Mouse (Mus musculus) intestine, embryonic 14.5 days (tissue): ENCODE data around the gene Zzz3. TPM values are rescaled to one million over a fixed set of nuclear protein-coding genes. Genes with fewer than 3 reads are reported as not detected.
A peak's percentile ranks its signal among the peaks of the same experiment; 100 is the strongest.
"Not testable (repeated sequence)": the region's sequence is repeated elsewhere in the genome, so short reads cannot be mapped to it uniquely, and the experiment has no call there.

Experiments used
- ATAC-seq: fragments of 200-750 bp; cut with Nextera tagmentation; replicated peaks from 2 replicates; pipeline ENCODE4 v1.8.0; 2017; ENCODE audit warnings: low read depth, moderate number of reproducible peaks, moderate TSS enrichment, moderate library complexity; ENCODE audit not compliant: low FRiP score, low TSS enrichment
- DNase-seq: peaks from one replicate; pipeline ENCODE4 v3.0.0-alpha.2; 2018; ENCODE audit warnings: low spot score
- H3K27ac ChIP-seq: fragments of 300-500 bp; sonication (generic); 2 replicates; pipeline ENCODE4 v1.5.1; 2014; ENCODE audit warnings: low read depth, mild to moderate bottlenecking, control low read depth
- H3K27me3 ChIP-seq: fragments of 300-500 bp; sonication (generic); replicated peaks from 2 replicates; pipeline ENCODE4 v1.6.1; 2014; ENCODE audit warnings: low read length, control low read depth; ENCODE audit not compliant: control insufficient read depth, insufficient read depth
- H3K36me3 ChIP-seq: fragments of 300-500 bp; sonication (generic); 2 replicates; pipeline ENCODE4 v1.6.1; 2014; ENCODE audit warnings: low read length, control low read depth; ENCODE audit not compliant: control insufficient read depth, insufficient read depth
- H3K4me1 ChIP-seq: fragments of 300-500 bp; sonication (generic); replicated peaks from 2 replicates; pipeline ENCODE4 v1.6.1; 2014; ENCODE audit warnings: low read length, control low read depth, mixed read lengths; ENCODE audit not compliant: control insufficient read depth, insufficient read depth
- H3K4me2 ChIP-seq: fragments of 300-500 bp; sonication (generic); 2 replicates; pipeline ENCODE4 v1.6.1; 2014; ENCODE audit warnings: low read length
- H3K4me3 ChIP-seq: fragments of 300-500 bp; sonication (generic); 2 replicates; pipeline ENCODE4 v1.5.1; 2014; ENCODE audit warnings: low read depth, low read length, control low read depth, mixed read lengths
- H3K9ac ChIP-seq: fragments of 300-500 bp; sonication (generic); 2 replicates; pipeline ENCODE4 v1.6.1; 2014; ENCODE audit warnings: mild to moderate bottlenecking, low read length
- H3K9me3 ChIP-seq: fragments of 300-500 bp; sonication (generic); 2 replicates; pipeline ENCODE4 v1.6.1; 2016; ENCODE audit warnings: low read length, control low read depth; ENCODE audit not compliant: control insufficient read depth
- WGBS: fragments of 180-500 bp; shearing (Covaris S2); extraction: QIAGEN DNeasy Blood & Tissue Kit; methylation state at CpG from one replicate; pipeline ENCODE4 v1.1.7; 2014; 5-methylcytosine and 5-hydroxymethylcytosine counted together
- polyA plus RNA-seq: library from polyadenylated mRNA; unstranded; fragments of >200 nt; fragmentation: Nextera tagmentation; extraction: Ambion mirVana; gene quantifications from 2 replicates; pipeline ENCODE4 v1.2.1, GENCODE M21; 2014

Zzz3 gene
- polyA plus RNA-seq, 1 experiment from 2014 or later, result 59.9 TPM

DNA sequence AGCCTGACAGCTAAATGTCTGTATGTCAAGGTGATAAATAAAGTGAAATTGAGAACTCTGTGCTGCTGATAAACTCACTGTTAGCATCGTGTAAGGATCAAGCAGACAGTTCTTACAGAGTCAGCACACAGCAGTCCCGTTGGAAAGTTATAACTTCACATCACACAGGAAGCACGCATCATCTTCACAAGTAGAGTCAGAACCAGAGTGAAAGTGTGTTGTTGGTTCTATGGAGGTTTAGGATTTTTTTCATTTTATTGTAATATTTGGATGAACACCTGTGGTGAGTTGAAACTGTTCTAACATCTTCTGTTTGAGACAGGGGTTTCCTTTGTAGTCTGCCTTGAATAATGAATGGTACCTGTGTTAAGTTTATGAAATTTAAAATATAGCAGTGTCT lies 48.8 kb downstream of the Zzz3 start:
- 85% methylated on average over 3 of the region's 3 CpGs for WGBS
- H3K36me3 ChIP-seq, result peaks cover 19% of the 10 kb centered on the region
- ATAC-seq (no peak), DNase-seq (no peak)
- no peak overlapping the region for H3K4me3 ChIP-seq
- no peak overlapping the region for H3K27ac ChIP-seq
- no peaks in the 10 kb centered on the region for H3K4me1 ChIP-seq
- no peaks in the 10 kb centered on the region for H3K9me3 ChIP-seq
- H3K9ac ChIP-seq, result no peak overlapping the region
- H3K27me3 ChIP-seq, result no peaks in the 10 kb centered on the region
- no peak overlapping the region for H3K4me2 ChIP-seq

DNA sequence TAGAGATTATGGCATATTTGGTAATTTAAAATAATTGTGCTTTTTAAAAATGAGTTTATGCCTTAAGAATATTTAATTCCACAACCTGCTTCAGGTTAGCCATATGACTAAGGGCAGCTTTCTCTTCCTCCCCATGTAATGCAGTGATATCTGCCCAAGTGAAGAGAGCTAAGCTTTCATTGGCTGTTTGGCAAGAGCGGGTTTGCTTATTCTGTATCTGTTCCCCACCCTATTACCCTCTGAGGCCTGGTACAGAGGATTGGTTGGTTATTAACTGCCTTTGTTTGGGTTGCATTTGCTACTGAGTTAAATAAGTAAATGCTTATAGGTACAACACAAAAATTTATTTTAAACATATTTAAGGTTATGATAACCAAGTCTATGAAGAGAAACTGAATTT lies 51.7 kb downstream of the Zzz3 start:
- Histone ChIP-seq H3K27me3 (no peaks in the 10 kb centered on the region), H3K36me3 (peaks cover 40% of the 10 kb centered on the region), H3K9me3 (no peaks in the 10 kb centered on the region), H3K4me3 (no peak overlapping the region), H3K4me2 (no peak overlapping the region), H3K4me1 (no peaks in the 10 kb centered on the region), H3K27ac (no peak overlapping the region), H3K9ac (no peak overlapping the region)
- 81% methylated on average over 1 of the region's 1 CpGs for WGBS
- DNase-seq, result no peak
- ATAC-seq, result no peak

DNA sequence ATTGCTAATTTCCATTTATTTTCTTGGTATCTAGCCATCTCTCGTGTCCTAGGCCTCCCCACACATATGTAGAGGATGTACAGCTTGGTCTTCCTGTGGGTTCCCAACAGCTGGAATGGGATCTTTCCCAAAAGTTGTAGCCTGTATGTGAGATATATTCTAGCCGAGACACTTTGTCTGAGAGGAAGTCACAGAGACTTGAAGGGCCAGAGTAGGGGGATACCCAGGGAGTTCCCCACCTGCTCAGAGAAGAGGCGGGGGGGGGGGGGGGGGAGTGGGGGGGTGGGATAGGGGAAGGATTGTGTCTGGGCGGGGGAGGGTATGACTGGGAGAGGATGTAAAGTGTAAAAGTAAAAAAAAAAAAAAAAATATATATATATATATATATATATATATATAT lies 57.9 kb downstream of the Zzz3 start:
- Histone ChIP-seq H3K4me2 (no peak overlapping the region), H3K9ac (no peak overlapping the region), H3K9me3 (no peaks in the 10 kb centered on the region), H3K27ac (no peak overlapping the region), H3K27me3 (no peaks in the 10 kb centered on the region), H3K4me3 (no peak overlapping the region), H3K36me3 (peaks cover 90% of the 10 kb centered on the region), H3K4me1 (no peaks in the 10 kb centered on the region)
- WGBS, result 94% methylated on average over 3 of the region's 4 CpGs
- ATAC-seq (no peak), DNase-seq (no peak)

DNA sequence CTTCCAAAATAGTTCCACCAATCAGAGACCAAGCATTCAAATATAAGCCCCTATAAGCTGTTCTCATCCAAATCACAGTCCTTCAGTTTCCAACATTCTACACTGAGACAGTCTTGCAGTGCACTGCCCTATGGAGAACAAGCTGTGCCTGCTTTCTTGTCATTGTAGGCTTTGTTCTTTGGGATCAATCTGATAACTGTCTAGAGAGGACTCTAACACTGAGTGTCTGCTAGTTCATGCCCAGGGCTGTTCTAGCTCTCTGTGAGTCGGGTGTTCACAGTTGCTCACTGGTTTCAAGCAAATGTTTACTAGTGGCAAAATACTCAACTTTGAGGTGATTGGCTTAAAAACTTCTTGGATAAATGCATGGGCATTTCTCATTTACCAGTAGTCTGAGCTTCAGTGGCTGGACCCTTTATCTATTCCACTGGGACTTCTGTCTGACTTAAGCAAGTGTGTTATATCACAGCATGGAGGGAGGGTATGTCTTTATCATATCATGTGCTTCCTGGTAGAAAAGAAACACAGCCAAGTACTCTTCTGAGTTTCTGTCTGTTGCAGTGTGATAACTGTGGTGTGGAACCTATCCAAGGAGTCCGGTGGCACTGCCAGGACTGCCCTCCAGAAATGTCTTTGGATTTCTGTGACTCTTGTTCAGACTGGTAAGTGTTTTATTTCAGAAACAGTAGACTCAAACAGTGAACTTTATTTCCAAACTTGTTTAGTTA lies 62.2 kb downstream of the Zzz3 start:
- Histone ChIP-seq H3K4me2 (no peak overlapping the region), H3K4me3 (no peak overlapping the region), H3K27me3 (no peaks in the 10 kb centered on the region), H3K9ac (no peak overlapping the region), H3K4me1 (no peaks in the 10 kb centered on the region; the same call in 1 of the 2 replicates), H3K36me3 (peaks cover 70% of the 10 kb centered on the region), H3K9me3 (no peaks in the 10 kb centered on the region), H3K27ac (no peak overlapping the region)
- WGBS, result 94% methylated on average over 2 of the region's 2 CpGs
- DNase-seq (no peak), ATAC-seq (no peak)

DNA sequence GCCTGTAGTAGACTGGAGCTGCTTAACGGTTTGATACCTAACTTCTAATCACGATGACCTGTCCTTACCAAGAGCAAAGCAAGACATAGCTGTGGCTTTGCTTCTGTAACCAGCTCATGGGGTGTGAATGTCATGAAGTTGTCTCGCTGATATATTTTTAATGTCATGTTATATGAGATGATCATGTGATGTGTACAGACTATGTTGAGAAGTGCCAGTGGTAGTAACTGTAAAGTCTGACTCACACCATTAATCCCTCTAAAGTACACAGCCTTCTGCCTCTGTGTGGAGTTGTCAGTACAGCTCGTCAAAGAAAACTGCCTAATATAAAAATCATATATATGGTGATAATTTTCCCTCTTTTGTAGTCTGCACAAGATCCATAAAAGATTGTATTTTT lies 63.6 kb downstream of the Zzz3 start:
- not testable (repeated sequence) for H3K9ac ChIP-seq, ATAC-seq, H3K9me3 ChIP-seq, H3K27ac ChIP-seq, H3K4me1 ChIP-seq, H3K4me2 ChIP-seq, DNase-seq, H3K27me3 ChIP-seq, H3K4me3 ChIP-seq
- WGBS, result 87% methylated on average over 4 of the region's 4 CpGs
- peaks cover 68% of the 10 kb centered on the region for H3K36me3 ChIP-seq

DNA sequence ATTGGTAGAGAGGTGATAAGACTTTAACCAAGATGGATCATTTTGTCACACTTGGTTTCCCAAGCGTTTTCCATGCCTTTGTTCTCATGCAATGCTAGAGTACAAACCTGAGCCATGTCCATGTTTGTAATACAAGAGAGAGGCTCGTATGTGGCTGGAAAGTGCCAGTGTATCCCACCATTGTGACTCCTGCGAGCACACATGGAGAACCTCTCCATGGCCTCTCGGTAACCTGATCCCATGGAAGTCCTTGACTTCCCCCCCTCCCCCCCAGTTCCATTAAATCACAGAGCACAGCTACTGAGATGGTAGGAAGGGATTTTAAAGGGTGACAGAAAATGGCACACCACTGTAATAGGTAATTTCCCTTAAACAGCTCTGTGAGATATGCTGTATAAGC lies 65.5 kb downstream of the Zzz3 start:
- Histone ChIP-seq H3K4me2 (no peak overlapping the region), H3K9me3 (no peaks in the 10 kb centered on the region), H3K27me3 (no peaks in the 10 kb centered on the region), H3K36me3 (peaks cover 49% of the 10 kb centered on the region), H3K4me1 (no peaks in the 10 kb centered on the region; the same call in 1 of the 2 replicates), H3K27ac (no peak overlapping the region), H3K9ac (no peak overlapping the region), H3K4me3 (no peak overlapping the region)
- ATAC-seq (no peak), DNase-seq (no peak)
- 46% methylated on average over 4 of the region's 4 CpGs for WGBS

DNA sequence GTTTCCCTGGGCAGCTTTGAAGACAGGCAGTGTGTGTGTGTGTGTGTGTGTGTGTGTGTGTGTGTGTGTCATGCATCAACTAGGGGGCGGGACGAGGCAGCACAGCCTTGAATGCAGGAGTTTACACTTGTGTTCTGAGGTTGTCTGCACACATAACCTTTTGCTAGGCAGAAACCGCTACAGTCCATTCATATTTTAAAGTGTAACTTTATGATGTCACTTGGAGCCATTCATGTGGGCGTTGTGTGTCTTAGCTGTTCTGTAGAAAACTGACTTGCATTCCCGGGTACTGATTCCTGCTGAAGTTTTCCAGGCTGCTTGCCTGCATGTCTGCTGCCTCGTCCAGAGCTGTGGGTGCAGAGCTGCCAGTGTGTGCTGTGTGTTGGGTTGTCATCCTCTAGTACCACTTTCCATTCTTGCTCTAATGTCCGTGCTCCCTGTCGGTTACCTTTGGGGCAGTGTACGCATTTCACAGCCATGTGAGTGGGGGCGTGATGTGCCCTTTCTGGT lies 66.8 kb downstream of the Zzz3 start:
- H3K9me3 ChIP-seq, result no peaks in the 10 kb centered on the region
- H3K4me1 ChIP-seq, result no peaks in the 10 kb centered on the region; the same call in 1 of the 2 replicates
- WGBS, result 77% methylated on average over 10 of the region's 10 CpGs
- H3K4me2 ChIP-seq, result no peak overlapping the region
- no peak overlapping the region for H3K4me3 ChIP-seq
- peaks cover 36% of the 10 kb centered on the region for H3K36me3 ChIP-seq
- no peaks in the 10 kb centered on the region for H3K27me3 ChIP-seq
- H3K27ac ChIP-seq, result no peak overlapping the region; the same call in 1 of the 2 replicates
- DNase-seq, result no peak
- H3K9ac ChIP-seq, result no peak overlapping the region
- 0 out of 2 replicates have a peak, but pooled peaks have one; percentile 10 for ATAC-seq

DNA sequence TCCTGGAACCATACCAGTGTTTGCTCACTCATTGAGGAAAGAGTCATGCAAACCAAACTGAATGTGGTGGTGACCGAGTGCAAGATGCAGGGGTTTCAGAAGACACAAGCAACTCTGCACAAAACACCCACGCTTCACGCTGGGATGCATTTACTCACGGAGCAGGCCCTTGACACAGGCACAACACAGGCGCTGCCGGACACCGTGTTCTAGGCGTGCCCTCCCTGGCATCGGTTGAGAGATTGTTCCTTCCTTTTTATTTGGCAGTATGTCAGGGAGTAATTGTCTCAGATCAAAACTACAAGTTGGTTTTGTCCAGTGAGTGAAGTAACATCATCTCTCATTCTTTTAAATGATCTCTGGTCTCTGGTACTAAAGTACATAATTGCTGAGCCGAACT lies 67.6 kb downstream of the Zzz3 start:
- Histone ChIP-seq H3K9ac (no peak overlapping the region), H3K27me3 (no peaks in the 10 kb centered on the region), H3K4me3 (no peak overlapping the region), H3K9me3 (no peaks in the 10 kb centered on the region), H3K27ac (no peak overlapping the region), H3K4me1 (no peaks in the 10 kb centered on the region; the same call in 1 of the 2 replicates), H3K36me3 (peaks cover 29% of the 10 kb centered on the region), H3K4me2 (no peak overlapping the region)
- ATAC-seq (no peak), DNase-seq (peak; percentile 45)
- WGBS, result 94% methylated on average over 10 of the region's 10 CpGs

DNA sequence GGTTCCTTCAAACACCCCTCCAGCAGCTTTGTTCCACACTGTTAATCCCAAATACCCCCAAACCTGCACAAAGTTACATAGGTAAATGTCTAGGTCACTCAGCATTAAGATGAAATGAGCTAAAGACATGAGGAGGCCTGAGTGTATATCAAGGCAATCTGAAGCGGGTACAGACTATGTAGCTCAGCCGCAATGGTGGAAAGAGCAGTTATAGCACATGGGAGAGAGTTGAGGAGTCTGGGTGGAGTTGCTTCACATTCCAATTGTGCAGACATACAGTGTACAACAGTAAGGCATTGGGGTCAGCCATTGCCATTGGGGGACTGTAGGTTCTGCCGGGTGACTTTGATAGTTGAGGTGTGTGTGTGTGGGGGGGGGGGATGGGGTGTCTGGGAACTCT lies 69.2 kb downstream of the Zzz3 start:
- Histone ChIP-seq H3K9me3 (no peaks in the 10 kb centered on the region), H3K4me3 (no peak overlapping the region), H3K4me1 (peaks cover 6% of the 10 kb centered on the region; the same call in 1 of the 2 replicates), H3K27ac (no peak overlapping the region), H3K27me3 (no peaks in the 10 kb centered on the region), H3K4me2 (no peak overlapping the region), H3K9ac (no peak overlapping the region), H3K36me3 (peaks cover 24% of the 10 kb centered on the region)
- DNase-seq (no peak), ATAC-seq (no peak)
- WGBS, result 97% methylated on average over 3 of the region's 3 CpGs
